Mouse (Mus musculus): ENCODE data around the gene Prm3. TPM values are rescaled to one million over a fixed set of nuclear protein-coding genes. Genes with fewer than 3 reads are reported as not detected.

The Prm3 gene
- polyA plus RNA-seq, 1 experiment from 2014 or later, result not detected

DNA sequence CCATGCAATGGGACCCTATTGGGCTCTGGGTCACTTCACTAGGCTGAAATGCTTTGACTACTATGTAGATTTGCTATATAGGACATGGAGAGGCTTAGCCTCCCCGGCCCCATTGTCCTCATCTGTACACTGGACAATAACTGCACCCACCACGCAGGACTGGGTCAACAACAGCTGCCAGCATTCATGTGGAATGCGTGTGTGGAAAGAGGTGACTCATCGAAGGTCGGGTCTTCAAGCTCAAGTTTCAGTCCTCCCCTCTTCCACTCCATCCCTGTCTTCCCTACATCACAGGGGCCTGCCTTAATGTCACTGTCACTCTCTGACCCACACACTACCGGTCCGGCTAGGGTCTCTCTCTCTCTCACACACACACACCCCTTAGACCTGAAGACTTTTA, 14.4 kb downstream of the Prm3 start:
- Histone ChIP-seq H3K27me3 (ENCODE audit: insufficient read depth, poor library complexity, severe bottlenecking) (no peaks in the 10 kb centered on the region), H3K27ac (no peak overlapping the region), H3K36me3 (no peaks in the 10 kb centered on the region), H3K4me1 (peaks cover 43% of the 10 kb centered on the region), H3K9me3 (no peaks in the 10 kb centered on the region), H3K4me3 (no peak overlapping the region)
- DNase-seq (ENCODE audit: low spot score), result no peak
- 37% methylated on average over 7 of the region's 7 CpGs for WGBS

DNA sequence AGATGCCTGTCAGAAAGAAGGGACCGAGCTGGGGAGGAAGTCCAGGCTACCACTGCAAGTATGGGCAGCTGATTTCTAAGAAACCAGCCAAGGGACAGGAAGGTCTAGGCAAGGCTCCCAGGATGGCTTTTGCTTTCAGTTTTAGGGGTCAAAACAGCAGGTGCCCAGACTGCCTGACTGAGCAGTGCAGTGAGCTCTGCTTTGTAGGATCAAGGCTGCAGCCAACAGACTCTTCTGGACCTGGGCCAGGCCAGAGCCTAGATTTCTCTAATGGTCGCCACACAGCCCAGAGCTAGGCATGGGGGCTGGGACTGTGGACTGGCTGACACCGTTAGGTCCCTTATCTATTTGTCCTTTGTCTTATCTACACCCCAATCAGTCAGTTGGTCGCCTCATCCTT, 16.0 kb downstream of the Prm3 start:
- whole genome bisulfite sequencing, result 41% methylated on average over 4 of the region's 4 CpGs

DNA sequence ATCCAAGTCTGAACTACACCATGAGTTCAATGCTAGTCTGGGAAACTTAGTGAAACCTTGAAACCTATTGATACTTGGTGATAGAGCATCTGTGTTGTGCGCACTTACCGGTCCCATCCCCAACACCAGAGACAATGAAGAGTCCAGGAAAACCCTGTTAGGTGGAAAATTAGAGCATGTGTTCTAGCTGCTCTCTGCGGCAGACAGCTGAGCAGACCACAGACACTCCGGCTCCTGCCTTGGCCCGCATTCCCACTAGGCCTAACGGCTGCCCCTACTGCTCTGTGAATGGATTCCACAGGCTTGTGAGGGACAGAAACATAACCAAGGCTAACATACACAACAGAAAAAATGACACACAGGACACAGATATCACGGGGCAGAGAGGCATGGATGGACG, 17.2 kb downstream of the Prm3 start:
- no peaks in the 10 kb centered on the region for H3K36me3 ChIP-seq
- H3K4me3 ChIP-seq, result no peak overlapping the region
- H3K4me1 ChIP-seq, result peaks cover 54% of the 10 kb centered on the region
- WGBS, result 76% methylated on average over 8 of the region's 8 CpGs
- DNase-seq (ENCODE audit: low spot score), result no peak
- no peaks in the 10 kb centered on the region for H3K9me3 ChIP-seq
- H3K27ac ChIP-seq, result 0 out of 2 replicates have a peak overlapping the region, but pooled peaks have one; percentile 16
- peaks cover 15% of the 10 kb centered on the region for H3K27me3 ChIP-seq (ENCODE audit: insufficient read depth, poor library complexity, severe bottlenecking)

More for the DNA sequence above, 16.0 kb downstream of the Prm3 start:
- no peak for DNase-seq (ENCODE audit: low spot score)
- Histone ChIP-seq H3K4me1 (peaks cover 47% of the 10 kb centered on the region), H3K27ac (no peak overlapping the region), H3K4me3 (no peak overlapping the region), H3K36me3 (no peaks in the 10 kb centered on the region), H3K9me3 (no peaks in the 10 kb centered on the region), H3K27me3 (ENCODE audit: insufficient read depth, poor library complexity, severe bottlenecking) (0 out of 2 replicates have a peak, but pooled peaks cover 3% of the 10 kb centered on the region)

DNA sequence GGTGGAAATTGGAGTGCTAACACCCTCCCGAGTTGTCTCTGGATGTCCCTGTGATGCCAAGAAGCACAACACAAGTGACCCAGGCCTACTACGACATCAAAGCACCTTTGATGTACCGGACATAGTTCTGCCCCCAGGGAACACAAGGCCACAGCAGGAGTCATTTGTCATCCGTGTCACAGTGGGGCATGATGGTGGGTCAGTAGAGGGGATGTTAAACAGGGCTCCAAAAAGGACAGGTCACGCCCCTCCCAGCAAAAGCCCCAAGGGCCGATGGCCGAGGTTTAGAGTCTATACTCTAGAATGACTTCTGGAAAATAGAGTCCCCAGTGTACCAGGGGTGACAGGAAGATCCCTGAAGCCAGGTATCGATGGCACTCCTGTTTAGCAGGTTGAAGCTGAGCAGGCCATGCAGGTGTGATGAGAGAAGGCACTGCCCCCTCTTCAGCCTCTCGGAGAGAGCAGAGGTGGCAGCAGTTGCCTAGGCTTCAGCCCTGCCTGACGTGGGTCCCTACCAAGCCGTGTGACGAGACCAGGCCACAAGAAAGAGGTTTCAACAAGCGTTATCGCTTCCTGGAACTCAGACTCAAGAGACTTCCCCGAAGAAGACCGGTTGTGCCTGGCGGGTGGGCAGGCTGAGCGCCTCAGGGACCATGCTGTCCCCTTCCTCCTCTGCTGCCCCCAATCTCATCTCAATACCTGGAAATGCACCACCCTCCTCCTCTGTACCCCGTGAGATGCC, 18.8 kb downstream of the Prm3 start:
- H3K27ac ChIP-seq, result peak overlapping the region; percentile 23; the same call in 1 of the 2 replicates
- 49% methylated on average over 19 of the region's 19 CpGs for WGBS
- no peaks in the 10 kb centered on the region for H3K9me3 ChIP-seq
- H3K27me3 ChIP-seq (ENCODE audit: insufficient read depth, poor library complexity, severe bottlenecking), result peaks cover 21% of the 10 kb centered on the region
- H3K4me3 ChIP-seq, result no peak overlapping the region
- no peak for DNase-seq (ENCODE audit: low spot score)
- H3K36me3 ChIP-seq, result no peaks in the 10 kb centered on the region
- peaks cover 42% of the 10 kb centered on the region for H3K4me1 ChIP-seq

DNA sequence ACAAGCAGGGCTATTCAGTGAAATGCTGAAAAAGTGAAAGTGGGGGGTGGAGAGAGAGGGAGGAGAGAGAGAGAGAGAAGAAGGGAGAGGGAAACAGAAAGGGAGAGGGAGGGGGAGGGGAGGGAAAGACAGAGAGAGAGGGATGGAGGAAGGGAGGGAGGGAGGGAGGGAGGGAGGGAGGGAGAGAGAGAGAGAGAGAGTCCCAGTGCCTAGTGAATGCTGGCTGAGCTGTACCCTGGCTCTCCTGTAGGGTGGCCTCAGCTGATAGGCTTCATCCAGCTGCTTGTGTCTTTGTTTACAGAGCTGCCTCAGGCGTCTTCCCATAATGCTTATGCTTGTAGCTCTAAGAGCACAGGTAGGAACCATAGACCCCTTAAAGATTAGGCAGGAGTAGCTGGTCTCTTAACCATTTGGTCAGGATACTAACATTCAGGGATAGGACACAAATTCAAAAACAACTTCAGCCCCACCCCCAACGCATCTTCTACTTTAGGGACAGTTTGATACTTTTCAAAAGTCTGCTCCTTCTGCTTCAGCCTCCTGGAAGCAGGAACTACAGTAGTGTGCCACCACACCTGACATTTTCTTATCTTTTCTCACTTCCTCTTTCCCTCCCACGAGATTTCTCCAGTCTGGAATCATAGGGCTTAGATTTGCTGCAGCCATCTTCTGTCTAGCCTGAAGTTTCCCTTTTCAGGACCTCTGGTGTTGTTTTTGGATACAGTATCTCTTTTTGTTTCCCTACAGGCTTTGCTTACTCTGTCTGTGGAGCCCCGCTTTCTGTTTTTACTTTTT, 20.0 kb downstream of the Prm3 start:
- Histone ChIP-seq H3K4me3 (no peak overlapping the region), H3K27me3 (ENCODE audit: insufficient read depth, poor library complexity, severe bottlenecking) (peaks cover 21% of the 10 kb centered on the region), H3K27ac (no peak overlapping the region), H3K4me1 (peaks cover 33% of the 10 kb centered on the region), H3K36me3 (no peaks in the 10 kb centered on the region), H3K9me3 (no peaks in the 10 kb centered on the region)
- WGBS, result 37% methylated on average over 4 of the region's 4 CpGs
- DNase-seq (ENCODE audit: low spot score), result no peak

DNA sequence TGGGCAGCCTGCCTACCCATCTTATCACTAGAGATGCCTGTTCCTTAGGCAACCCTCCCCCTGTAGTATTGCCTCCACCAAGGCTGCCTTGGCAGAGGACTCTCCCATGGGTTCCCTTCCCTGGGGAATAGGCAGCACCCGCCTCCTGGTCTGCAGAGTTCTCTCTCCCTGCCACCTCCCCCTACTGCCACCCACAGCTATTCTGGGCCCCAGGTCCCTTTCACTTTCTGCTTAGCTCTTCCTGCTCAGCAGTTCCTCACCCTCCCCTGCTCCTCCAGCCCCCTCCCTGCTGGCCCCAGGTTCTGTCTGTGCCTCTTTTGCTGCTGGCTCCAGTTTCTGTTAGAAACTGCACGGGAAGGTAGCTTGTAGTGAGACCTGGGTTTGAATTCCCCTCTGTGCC, 21.1 kb downstream of the Prm3 start:
- WGBS, result 39% methylated on average over 2 of the region's 2 CpGs
- DNase-seq (ENCODE audit: low spot score), result no peak
- Histone ChIP-seq H3K4me3 (no peak overlapping the region), H3K36me3 (no peaks in the 10 kb centered on the region), H3K27me3 (ENCODE audit: insufficient read depth, poor library complexity, severe bottlenecking) (peaks cover 21% of the 10 kb centered on the region), H3K27ac (peak overlapping the region; percentile 29; the same call in 1 of the 2 replicates), H3K4me1 (peaks cover 30% of the 10 kb centered on the region), H3K9me3 (no peaks in the 10 kb centered on the region)

DNA sequence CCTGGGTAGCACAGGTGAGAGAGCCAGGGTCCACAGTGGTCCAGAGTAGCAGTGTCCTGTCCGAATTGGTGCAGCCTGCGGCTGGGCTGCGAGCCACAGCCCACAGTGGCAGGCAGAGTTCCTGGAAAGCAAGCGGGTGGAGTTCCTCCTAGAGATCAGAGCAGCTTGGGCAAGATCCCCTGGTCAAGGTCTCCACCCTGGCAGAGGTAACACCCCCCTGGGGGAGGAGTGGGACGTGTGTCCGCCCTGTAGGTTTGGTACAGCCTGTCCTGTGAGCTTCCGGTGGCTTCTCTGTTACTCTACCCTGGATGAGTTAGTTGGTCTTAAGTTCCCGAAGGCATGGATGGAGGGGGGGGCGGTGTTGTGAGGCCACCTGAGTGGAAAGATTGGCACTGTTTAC, 21.9 kb downstream of the Prm3 start:
- WGBS, result 57% methylated on average over 9 of the region's 9 CpGs
- peaks cover 24% of the 10 kb centered on the region for H3K27me3 ChIP-seq (ENCODE audit: insufficient read depth, poor library complexity, severe bottlenecking)
- DNase-seq (ENCODE audit: low spot score), result no peak
- H3K4me1 ChIP-seq, result peaks cover 29% of the 10 kb centered on the region
- H3K27ac ChIP-seq, result no peak overlapping the region
- H3K9me3 ChIP-seq, result no peaks in the 10 kb centered on the region
- H3K36me3 ChIP-seq, result no peaks in the 10 kb centered on the region
- no peak overlapping the region for H3K4me3 ChIP-seq

DNA sequence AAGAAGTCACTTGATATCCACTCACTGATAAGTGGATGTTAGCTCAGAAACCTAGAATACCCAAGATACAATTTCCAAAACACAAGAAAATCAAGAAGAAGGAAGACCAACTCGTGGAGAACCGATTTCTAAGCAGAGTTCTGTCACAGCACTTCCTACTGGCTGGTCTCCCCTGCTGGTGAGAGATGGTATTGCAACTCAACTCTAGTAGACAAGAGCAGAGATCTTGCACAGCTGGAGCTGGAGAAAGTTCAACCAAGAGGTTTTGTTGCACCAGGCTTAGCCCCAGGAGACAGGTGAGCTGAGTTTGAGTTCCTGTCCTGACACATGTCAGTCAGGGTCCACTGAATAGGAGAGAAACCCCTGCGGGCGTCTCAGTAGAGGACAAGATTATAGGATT, 23.6 kb downstream of the Prm3 start:
- Histone ChIP-seq H3K27me3 (ENCODE audit: insufficient read depth, poor library complexity, severe bottlenecking) (peaks cover 41% of the 10 kb centered on the region), H3K9me3 (no peaks in the 10 kb centered on the region), H3K36me3 (no peaks in the 10 kb centered on the region), H3K4me1 (peaks cover 28% of the 10 kb centered on the region), H3K27ac (no peak overlapping the region), H3K4me3 (no peak overlapping the region)
- 35% methylated on average over 4 of the region's 4 CpGs for WGBS
- DNase-seq (ENCODE audit: low spot score), result no peak

DNA sequence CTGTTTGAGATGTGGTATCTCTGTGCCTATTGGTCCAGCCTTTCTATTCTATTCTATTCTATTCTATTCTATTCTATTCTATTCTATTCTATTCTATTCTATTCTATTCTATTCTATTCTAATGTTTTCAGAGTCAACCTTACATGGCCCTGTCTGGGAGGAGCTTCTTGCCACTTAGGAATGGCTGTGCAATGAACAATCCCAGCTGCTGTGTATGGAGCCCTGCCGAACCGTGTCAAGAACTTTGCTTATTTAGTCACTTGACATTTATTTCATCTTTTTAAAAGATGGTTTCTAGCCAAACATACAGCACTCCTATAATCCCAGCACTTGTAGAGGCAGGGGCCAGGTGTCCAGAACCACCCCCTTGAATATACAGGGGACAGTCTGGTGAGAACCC, 26.4 kb downstream of the Prm3 start:
- Histone ChIP-seq H3K4me3 (no peak overlapping the region), H3K27ac (no peak overlapping the region), H3K9me3 (no peaks in the 10 kb centered on the region), H3K27me3 (ENCODE audit: insufficient read depth, poor library complexity, severe bottlenecking) (peaks cover 38% of the 10 kb centered on the region), H3K36me3 (no peaks in the 10 kb centered on the region), H3K4me1 (peaks cover 10% of the 10 kb centered on the region)
- DNase-seq (ENCODE audit: low spot score), result no peak
- 66% methylated on average over 2 of the region's 2 CpGs for WGBS

DNA sequence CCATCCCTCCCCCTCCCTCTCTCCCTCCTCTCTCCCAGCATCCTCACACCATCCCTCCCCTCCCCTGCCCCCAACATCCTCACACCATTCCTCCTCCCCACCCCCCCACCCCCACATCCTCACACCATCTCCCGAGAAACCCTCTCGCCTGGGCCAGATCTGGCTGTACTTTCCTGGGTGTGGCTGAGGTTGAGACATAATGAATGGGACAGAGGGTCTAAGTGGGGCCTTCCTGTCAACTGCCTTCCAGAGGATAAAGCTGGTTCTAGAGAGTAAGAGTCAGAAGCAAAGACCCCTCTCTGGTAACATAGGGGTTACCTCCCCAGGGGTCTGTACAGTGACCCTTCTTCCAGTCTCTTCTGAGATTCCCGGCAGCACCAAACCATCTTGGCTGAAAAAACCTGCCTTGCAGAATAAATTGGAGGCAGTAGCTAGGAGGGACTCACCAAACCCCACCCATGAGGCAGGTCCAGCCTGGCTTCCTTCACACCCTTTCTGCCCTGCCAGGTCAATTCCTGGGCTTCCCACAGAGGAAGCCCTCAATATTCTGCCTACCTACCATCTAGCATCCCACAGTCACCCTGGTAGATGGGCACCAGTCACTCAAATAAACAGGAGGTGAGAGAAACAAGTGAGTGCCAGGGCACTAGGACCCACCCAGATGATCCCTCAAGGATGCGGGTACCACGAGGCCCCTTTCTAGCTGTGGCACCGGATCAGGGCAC, 27.0 kb downstream of the Prm3 start:
- Histone ChIP-seq H3K4me1 (peaks cover 8% of the 10 kb centered on the region), H3K36me3 (no peaks in the 10 kb centered on the region), H3K9me3 (no peaks in the 10 kb centered on the region), H3K4me3 (no peak overlapping the region), H3K27ac (no peak overlapping the region), H3K27me3 (ENCODE audit: insufficient read depth, poor library complexity, severe bottlenecking) (peaks cover 32% of the 10 kb centered on the region)
- 54% methylated on average over 6 of the region's 6 CpGs for WGBS
- DNase-seq (ENCODE audit: low spot score), result no peak

DNA sequence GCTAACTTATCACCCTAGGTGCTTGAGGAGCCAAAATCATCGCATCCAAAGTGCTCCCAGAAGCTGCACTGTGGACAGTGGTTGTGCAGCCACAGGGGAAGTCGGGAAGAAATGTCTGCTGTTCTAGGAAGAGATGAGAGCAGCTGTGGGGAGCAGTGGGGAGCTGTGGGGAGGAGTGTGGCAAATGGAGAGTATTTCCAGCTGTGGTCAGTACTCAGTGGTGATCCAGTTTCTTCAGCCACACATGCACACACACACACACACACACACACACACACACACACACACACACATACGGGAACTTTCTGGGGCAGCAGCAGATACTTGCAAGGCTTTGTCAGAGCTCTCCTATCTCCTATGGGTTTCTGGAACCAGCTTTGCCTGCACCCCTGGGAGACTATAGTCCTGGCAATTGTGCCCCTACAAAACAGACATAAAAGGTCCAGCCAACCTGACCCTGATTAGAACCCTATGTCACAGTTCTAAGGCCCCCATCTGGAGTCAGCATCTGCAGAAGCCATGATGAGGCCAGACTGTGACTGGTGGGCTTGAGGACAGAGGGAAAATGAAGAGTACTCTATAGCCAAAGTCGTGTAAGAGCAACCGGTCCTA, 28.0 kb downstream of the Prm3 start:
- WGBS, result 64% methylated on average over 5 of the region's 5 CpGs
- Histone ChIP-seq H3K4me1 (peaks cover 8% of the 10 kb centered on the region), H3K9me3 (no peaks in the 10 kb centered on the region)

DNA sequence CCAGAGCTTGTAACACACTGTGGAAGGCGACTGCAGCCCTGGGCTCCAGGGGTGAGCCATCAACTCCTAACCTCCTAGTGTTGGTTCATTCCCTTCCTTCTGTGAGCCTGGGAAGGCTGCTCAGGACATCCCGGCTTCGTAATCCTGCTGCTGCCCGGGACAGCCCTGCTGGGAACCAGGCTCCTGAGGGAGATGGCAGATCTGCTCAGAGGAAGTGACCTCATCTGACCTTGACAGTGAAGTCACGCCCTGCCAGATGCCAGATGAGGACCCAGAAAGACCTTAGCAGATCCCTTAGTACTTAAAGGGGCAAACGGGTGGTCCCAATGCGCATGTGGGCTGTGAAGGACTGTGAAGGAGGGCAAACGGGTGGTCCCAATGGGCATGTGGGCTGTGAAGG, 29.5 kb downstream of the Prm3 start:
- 48% methylated on average over 8 of the region's 8 CpGs for WGBS
- no peaks in the 10 kb centered on the region for H3K9me3 ChIP-seq
- H3K27me3 ChIP-seq (ENCODE audit: insufficient read depth, poor library complexity, severe bottlenecking), result peaks cover 36% of the 10 kb centered on the region
- H3K36me3 ChIP-seq, result no peaks in the 10 kb centered on the region
- no peak for DNase-seq (ENCODE audit: low spot score)
- H3K27ac ChIP-seq, result peak overlapping the region; percentile 24; the same call in 1 of the 2 replicates
- H3K4me3 ChIP-seq, result no peak overlapping the region
- peaks cover 8% of the 10 kb centered on the region for H3K4me1 ChIP-seq

More for the DNA sequence above, 28.0 kb downstream of the Prm3 start:
- no peak overlapping the region for H3K4me3 ChIP-seq
- no peaks in the 10 kb centered on the region for H3K36me3 ChIP-seq
- peaks cover 33% of the 10 kb centered on the region; the same call in 1 of the 2 replicates for H3K27me3 ChIP-seq (ENCODE audit: insufficient read depth, poor library complexity, severe bottlenecking)
- H3K27ac ChIP-seq, result no peak overlapping the region
- no peak for DNase-seq (ENCODE audit: low spot score)
